Mouse (Mus musculus): ENCODE measurements at regions not wholly inside any gene's neighbourhood (a gene's known extent, or its start where the extent isn't known, plus 50 kb on each side); places are given as distances from the start of the nearest gene placed in this dataset.

DNA sequence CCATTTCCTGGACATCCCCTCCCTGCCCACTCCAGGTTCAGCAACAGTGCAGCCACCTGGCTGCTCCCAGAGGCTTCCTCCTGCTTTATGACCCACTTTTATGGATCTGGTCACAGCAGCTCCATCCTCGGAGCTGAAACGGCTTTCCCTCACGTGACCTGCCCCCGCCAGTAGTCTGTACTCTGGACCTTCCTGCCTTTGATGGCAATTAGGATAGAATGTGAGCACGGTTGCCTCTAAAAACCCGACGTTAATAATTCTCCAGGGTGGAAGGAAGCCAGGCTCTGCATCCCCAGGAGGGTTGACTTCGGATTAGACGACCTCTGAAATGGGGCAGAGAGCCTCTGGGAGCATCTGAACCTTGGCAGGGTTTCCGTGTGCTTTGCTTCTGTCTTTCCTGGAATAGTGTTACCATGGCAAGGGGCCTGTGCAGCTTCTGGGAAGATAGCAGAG, 214.0 kb downstream of the Gadd45g start:
- TF ChIP-seq CTCF (conservative IDR thresholded peaks at IDR 0.05; ENCODE audit: insufficient read depth, insufficient read length, low read depth, low read length) = no peak
- no peak for TF ChIP-seq POLR2A (IDR thresholded peaks at IDR 0.05; ENCODE audit: low read depth, low read length)
